Mouse (Mus musculus): ENCODE measurements around the gene Olig1. TPM values are rescaled to one million over a fixed set of nuclear protein-coding genes. Genes with fewer than 3 reads are reported as not detected.

The Olig1 gene
- total RNA-seq, 2 experiments from 2014 or later = 159 to 174 TPM

- peak; percentile 53 to 69 for DNase-seq (ENCODE audit: low spot score in 2 of 2)
These were observed 34.5 kb downstream of the Olig1 start for GRCm38 (mm10) chr16:91303776-91304709.

- DNase-seq (ENCODE audit: low spot score in 2 of 2) = peak; percentile 39 to 50
These were observed 36.0 kb downstream of the Olig1 start for GRCm38 (mm10) chr16:91305512-91306111.

DNA sequence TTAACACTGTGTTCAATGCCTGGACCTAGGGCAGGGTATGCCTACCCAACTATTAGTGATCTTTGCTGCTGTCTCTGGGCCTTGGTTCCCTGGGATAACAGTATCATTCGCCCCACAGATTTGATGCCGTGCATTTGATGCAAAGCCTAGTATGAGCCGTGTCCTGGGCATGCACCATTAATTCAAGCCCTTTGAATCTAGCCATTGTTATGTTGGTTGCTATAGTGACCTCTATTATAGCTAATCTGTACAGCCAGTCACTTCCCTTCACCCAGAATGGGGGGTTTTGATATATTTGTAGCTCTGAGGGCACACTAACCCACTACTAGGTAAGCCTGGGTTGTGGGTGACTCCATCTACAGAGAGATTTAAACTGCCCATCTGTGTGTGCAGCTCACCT is 40.3 kb downstream of the Olig1 start:
- DNase-seq (ENCODE audit: low spot score in 2 of 2) = no peak

- no peak for DNase-seq (ENCODE audit: low spot score in 2 of 2)
These were observed 43.3 kb downstream of the Olig1 start for GRCm38 (mm10) chr16:91312921-91313320.

GRCm38 (mm10) chr16:91314114-91314775 is 44.7 kb downstream of the Olig1 start:
- peak; percentile 81 to 85 for DNase-seq (ENCODE audit: low spot score in 2 of 2)

DNA sequence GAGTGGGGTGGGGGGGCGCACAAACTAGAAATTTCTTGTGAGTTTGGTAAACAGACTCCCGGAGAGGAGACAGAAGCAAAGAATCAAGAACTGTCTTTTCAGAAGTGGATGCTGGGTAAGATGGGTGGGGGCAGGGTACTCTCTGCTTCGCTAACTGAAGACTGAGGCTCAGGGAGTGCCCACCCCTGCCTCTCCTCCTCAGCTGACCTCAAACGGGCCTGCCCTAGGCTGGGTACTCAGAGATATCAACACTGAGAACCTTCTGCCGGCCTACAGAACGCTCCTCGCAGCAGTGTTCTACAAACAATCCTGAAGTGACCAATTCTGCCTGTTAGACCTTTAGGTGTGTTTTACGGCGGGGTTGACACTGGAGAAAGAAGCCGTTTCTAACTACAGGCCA is 50.6 kb downstream of the Olig1 start:
- no peak for DNase-seq (ENCODE audit: low spot score in 2 of 2)

GRCm38 (mm10) chr16:91320608-91321007 is 51.0 kb downstream of the Olig1 start:
- DNase-seq (ENCODE audit: low spot score in 2 of 2) = peak in 1 of 2 experiments; percentile 38

Other genes with a start within 250 kb of the Olig1 start
- 10 to 100 TPM; 69.9 to 89.4 TPM for gene Paxbp1, start 225.2 kb upstream of the Olig1 start, total RNA-seq (2021)
- 1 to 10 TPM; 1.3 to 1.4 TPM for gene 4932438H23Rik, start 174.7 kb upstream of the Olig1 start, total RNA-seq (2021)
- 10 to 100 TPM; 36.0 to 44.8 TPM for gene Olig2, start 44.3 kb upstream of the Olig1 start, total RNA-seq (2021)
- gene Ifnar2, start 103.0 kb downstream of the Olig1 start, total RNA-seq (2021) = 10 to 100 TPM; 23.7 to 24.4 TPM
- gene Gm21970, start 121.9 kb downstream of the Olig1 start, total RNA-seq (2021) = 1 to 10 TPM in 1 of 2 experiments, not detected in 1; 1.1 TPM
- gene Il10rb, start 136.4 kb downstream of the Olig1 start, total RNA-seq (2021) = 1 to 10 TPM; 7.4 to 8.6 TPM
- 10 to 100 TPM; 63.7 to 70.6 TPM for gene Ifnar1, start 215.5 kb downstream of the Olig1 start, total RNA-seq (2021)